Mouse (Mus musculus) liver, adult (tissue): Measurements from ENCODE around the gene Ell2.

Source experiments
- GATA4 ChIP-seq: IDR thresholded peaks from 2 replicates; pipeline ENCODE4 v1.6.1; 2014; ENCODE audit warnings: mild to moderate bottlenecking, low read length; ENCODE audit not compliant: insufficient replicate concordance

Gene Ell2

GRCm38 (mm10) chr13:75706457-75706856 lies at the start of gene Ell2:
Gene Ell2, plus strand, starts transcription at chr13:75706757.
- no peak for TF ChIP-seq GATA4

- no peak for TF ChIP-seq GATA4
Measured at GRCm38 (mm10) chr13:75685438-75685837, 21.1 kb upstream of the Ell2 start.

- TF ChIP-seq GATA4: no peak
Measured at GRCm38 (mm10) chr13:75686995-75687394, 19.6 kb upstream of the Ell2 start.

GRCm38 (mm10) chr13:75691625-75692024 lies 14.9 kb upstream of the Ell2 start:
- TF ChIP-seq GATA4: no peak

- no peak for TF ChIP-seq GATA4
Measured at GRCm38 (mm10) chr13:75693081-75693480, 13.5 kb upstream of the Ell2 start.

- no peak for TF ChIP-seq GATA4
Measured at GRCm38 (mm10) chr13:75702814-75703213, 3.7 kb upstream of the Ell2 start.

GRCm38 (mm10) chr13:75706882-75707816 lies 592 bp downstream of the Ell2 start:
- TF ChIP-seq GATA4: peak; percentile 29; the same call in 1 of the 2 replicates

GRCm38 (mm10) chr13:75707821-75708636 lies 1.5 kb downstream of the Ell2 start:
- no peak for TF ChIP-seq GATA4

GRCm38 (mm10) chr13:75708637-75709002 lies 2.1 kb downstream of the Ell2 start:
- TF ChIP-seq GATA4: no peak

GRCm38 (mm10) chr13:75709026-75709778 lies 2.6 kb downstream of the Ell2 start:
- TF ChIP-seq GATA4: no peak

- TF ChIP-seq GATA4: no peak
Measured at GRCm38 (mm10) chr13:75710152-75710551, 3.6 kb downstream of the Ell2 start.

- TF ChIP-seq GATA4: no peak
Measured at GRCm38 (mm10) chr13:75714407-75714806, 7.8 kb downstream of the Ell2 start.

- no peak for TF ChIP-seq GATA4
Measured at GRCm38 (mm10) chr13:75717638-75718302, 11.2 kb downstream of the Ell2 start.

GRCm38 (mm10) chr13:75718376-75718775 lies 11.8 kb downstream of the Ell2 start:
- TF ChIP-seq GATA4: no peak

GRCm38 (mm10) chr13:75719645-75720044 lies 13.1 kb downstream of the Ell2 start:
- TF ChIP-seq GATA4: no peak
